Mouse (Mus musculus): Measurements from ENCODE around the gene Tlcd2. TPM values are rescaled to one million over a fixed set of nuclear protein-coding genes. Genes with fewer than 3 reads are reported as not detected.
A peak's percentile ranks its signal among the peaks of the same experiment; 100 is the strongest.

Gene Tlcd2
- polyA plus RNA-seq, 1 experiment from 2014 or later, result 21.4 TPM

DNA sequence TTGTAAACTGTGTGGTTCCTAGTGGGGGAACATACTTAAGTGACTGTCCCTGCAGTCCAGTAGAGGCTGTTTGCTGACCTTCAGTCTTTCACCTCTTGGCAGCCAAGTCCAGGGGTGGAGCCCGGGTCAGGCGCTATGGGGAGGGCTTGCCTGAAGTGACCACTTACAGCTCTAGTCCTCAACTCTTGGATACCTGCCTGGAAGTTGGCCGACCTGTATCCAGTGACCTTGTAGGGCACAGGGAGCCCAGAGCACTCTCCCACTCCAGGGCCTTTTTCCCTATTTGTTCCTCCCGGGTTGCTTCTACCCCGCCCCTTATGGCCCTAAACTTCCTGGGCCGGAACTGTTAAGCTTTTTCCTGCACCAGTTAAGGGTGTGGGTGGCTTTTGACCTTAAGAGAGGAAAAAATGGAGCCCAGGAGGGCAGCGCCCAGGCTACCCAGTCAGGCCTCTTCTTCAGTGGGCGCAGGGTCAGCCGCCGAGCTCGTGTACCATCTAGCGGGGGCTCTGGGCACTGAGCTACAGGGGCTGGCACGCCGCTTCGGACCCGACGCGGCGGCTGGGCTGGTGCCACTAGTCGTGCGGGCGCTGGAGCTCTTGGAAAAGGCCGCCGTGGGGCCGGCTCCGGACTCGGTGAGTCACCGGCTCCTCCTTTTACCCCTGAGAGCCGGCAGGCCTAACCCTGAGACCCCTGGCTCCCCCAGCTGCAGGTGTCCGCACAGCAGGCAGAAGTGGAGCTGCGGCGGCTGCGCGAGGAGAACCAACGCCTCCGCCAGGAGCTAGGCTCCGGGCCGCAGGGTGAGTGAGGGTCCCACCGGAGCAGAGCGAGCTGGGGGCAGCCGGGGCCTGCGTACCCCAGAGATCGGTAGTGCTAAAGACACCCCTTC, 48.5 kb downstream of the Tlcd2 start, which contains the start of gene Rilp:
Gene Rilp, plus strand, starts transcription at position 354 of the 886 bp plus-strand sequence.
- Histone ChIP-seq H3K9me3 (replicated peaks) (no peaks in the 10 kb centered on the region), H3K36me3 (peaks cover 48% of the 10 kb centered on the region), H3K9ac (peak within 1 kb of the TSS; percentile 77), H3K27ac (peak within 1 kb of the TSS; percentile 80), H3K4me2 (peak within 1 kb of the TSS; percentile 99), H3K4me3 (peak within 1 kb of the TSS; percentile 66), H3K4me1 (peaks cover 22% of the 10 kb centered on the region), H3K27me3 (replicated peaks) (no peaks in the 10 kb centered on the region)
- 3% methylated on average over 43 of the region's 43 CpGs for WGBS (ENCODE audit: insufficient replicate concordance)
- peak; percentile 71 for ATAC-seq

- ATAC-seq, result peak; percentile 86
- Histone ChIP-seq H3K27me3 (replicated peaks) (no peaks in the 10 kb centered on the region), H3K9me3 (replicated peaks) (no peaks in the 10 kb centered on the region), H3K9ac (peak overlapping the region; percentile 77), H3K4me3 (peak overlapping the region; percentile 66), H3K27ac (peak overlapping the region; percentile 80), H3K4me1 (peaks cover 22% of the 10 kb centered on the region), H3K36me3 (peaks cover 41% of the 10 kb centered on the region), H3K4me2 (peak overlapping the region; percentile 99)
- WGBS (ENCODE audit: insufficient replicate concordance), result 2% methylated on average over 24 of the region's 24 CpGs
Observed at GRCm38 (mm10) chr11:75510627-75510993, 49.1 kb downstream of the Tlcd2 start.

DNA sequence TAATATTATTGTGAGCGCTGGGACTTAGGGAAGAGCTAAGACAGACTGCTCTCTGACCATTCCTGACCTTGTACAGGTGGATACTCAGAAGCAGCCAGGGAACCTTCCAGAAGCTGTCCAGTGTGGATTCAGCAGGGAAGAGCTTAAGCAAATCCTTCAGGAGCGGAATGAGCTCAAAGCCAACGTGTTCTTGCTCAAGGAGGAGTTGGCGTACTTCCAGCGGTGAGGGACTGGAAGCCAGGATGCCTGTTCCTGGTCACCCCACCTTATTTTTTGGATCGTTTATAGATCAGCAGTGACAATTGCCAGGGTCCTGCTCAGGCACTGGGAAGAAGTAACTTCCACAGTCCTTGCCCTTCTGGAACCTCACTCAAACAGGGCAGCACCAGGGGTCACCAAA, 49.7 kb downstream of the Tlcd2 start:
- Histone ChIP-seq H3K27ac (no peak overlapping the region), H3K36me3 (peaks cover 35% of the 10 kb centered on the region), H3K4me1 (peaks cover 22% of the 10 kb centered on the region), H3K27me3 (replicated peaks) (no peaks in the 10 kb centered on the region), H3K4me3 (no peak overlapping the region), H3K9me3 (replicated peaks) (no peaks in the 10 kb centered on the region), H3K9ac (no peak overlapping the region), H3K4me2 (no peak overlapping the region; the same call in 1 of the 2 replicates)
- no peak for ATAC-seq
- 81% methylated on average over 6 of the region's 6 CpGs for WGBS (ENCODE audit: insufficient replicate concordance)

GRCm38 (mm10) chr11:75512301-75513018, 50.9 kb downstream of the Tlcd2 start:
- Histone ChIP-seq H3K9ac (no peak overlapping the region), H3K4me3 (no peak overlapping the region), H3K27ac (no peak overlapping the region), H3K4me2 (no peak overlapping the region), H3K9me3 (replicated peaks) (no peaks in the 10 kb centered on the region), H3K27me3 (replicated peaks) (no peaks in the 10 kb centered on the region), H3K36me3 (peaks cover 23% of the 10 kb centered on the region), H3K4me1 (peaks cover 22% of the 10 kb centered on the region)
- 59% methylated on average over 9 of the region's 9 CpGs for WGBS (ENCODE audit: insufficient replicate concordance)
- no peak for ATAC-seq

DNA sequence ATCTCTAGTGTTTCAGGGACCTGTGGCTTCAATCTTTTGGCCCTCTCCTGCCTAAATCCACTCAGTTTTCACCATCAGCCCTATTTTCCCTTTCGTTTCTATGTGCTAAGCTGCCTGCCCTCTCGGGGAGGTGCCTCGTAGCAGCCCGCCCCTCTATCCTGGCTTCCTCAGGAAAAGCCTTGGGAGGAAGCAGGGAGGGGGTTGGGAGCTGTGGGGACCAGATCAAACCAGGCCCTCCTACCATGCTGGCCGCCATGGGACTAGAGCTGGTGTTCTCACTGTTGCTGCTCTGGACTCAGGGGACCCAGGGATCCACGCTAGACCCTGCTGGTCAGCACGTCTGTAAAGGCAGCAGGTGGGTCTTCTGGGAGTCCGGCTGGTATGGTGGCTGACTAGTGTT, 51.8 kb downstream of the Tlcd2 start, which contains the start of gene Scarf1:
Gene Scarf1, plus strand, starts transcription at position 205 of the 400 bp plus-strand sequence.
- peak within 1 kb of the TSS; percentile 27 for H3K4me2 ChIP-seq

DNA sequence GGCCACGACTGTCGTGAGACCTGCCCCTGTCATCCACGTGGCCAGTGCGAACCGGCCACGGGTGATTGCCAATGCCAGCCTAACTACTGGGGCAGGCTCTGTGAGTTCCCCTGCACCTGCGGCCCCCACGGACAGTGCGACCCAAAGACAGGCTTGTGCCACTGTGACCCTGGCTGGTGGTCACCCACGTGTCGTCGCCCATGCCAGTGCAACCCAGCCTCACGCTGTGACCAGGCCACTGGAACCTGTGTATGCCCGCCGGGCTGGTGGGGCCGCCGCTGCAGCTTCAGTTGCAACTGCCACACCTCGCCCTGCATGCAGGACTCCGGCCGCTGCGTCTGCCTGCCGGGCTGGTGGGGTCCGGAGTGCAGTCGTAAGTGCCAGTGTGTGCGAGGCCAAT, 53.7 kb downstream of the Tlcd2 start:
- Histone ChIP-seq H3K4me3 (no peak overlapping the region), H3K4me1 (peaks cover 3% of the 10 kb centered on the region), H3K36me3 (no peaks in the 10 kb centered on the region), H3K27ac (no peak overlapping the region), H3K9me3 (replicated peaks) (no peaks in the 10 kb centered on the region), H3K9ac (0 out of 2 replicates have a peak overlapping the region, but pooled peaks have one; percentile 9), H3K27me3 (replicated peaks) (0 out of 2 replicates have a peak, but pooled peaks cover 3% of the 10 kb centered on the region), H3K4me2 (no peak overlapping the region)
- ATAC-seq, result no peak
- 83% methylated on average over 25 of the region's 25 CpGs for WGBS (ENCODE audit: insufficient replicate concordance)

More for the DNA sequence above, 51.8 kb downstream of the Tlcd2 start, which contains the start of gene Scarf1:
- Histone ChIP-seq H3K4me1 (peaks cover 21% of the 10 kb centered on the region), H3K27ac (no peak within 1 kb of the TSS), H3K9ac (no peak within 1 kb of the TSS), H3K9me3 (replicated peaks) (no peaks in the 10 kb centered on the region), H3K4me3 (peak within 1 kb of the TSS; percentile 2; the same call in 1 of the 2 replicates), H3K36me3 (peaks cover 14% of the 10 kb centered on the region), H3K27me3 (replicated peaks) (no peaks in the 10 kb centered on the region)
- 42% methylated on average over 8 of the region's 8 CpGs for WGBS (ENCODE audit: insufficient replicate concordance)
- no peak for ATAC-seq

GRCm38 (mm10) chr11:75519834-75520633, 58.5 kb downstream of the Tlcd2 start:
- no peak overlapping the region for H3K4me3 ChIP-seq
- no peaks in the 10 kb centered on the region for H3K36me3 ChIP-seq
- no peaks in the 10 kb centered on the region for H3K4me1 ChIP-seq
- no peaks in the 10 kb centered on the region for H3K9me3 ChIP-seq (replicated peaks)
- 69% methylated on average over 15 of the region's 15 CpGs for WGBS (ENCODE audit: insufficient replicate concordance)
- no peak overlapping the region for H3K9ac ChIP-seq
- no peak overlapping the region for H3K27ac ChIP-seq
- no peak for ATAC-seq
- H3K4me2 ChIP-seq, result no peak overlapping the region
- H3K27me3 ChIP-seq (replicated peaks), result 0 out of 2 replicates have a peak, but pooled peaks cover 7% of the 10 kb centered on the region

MicroRNAs within 50 kb of the gene (microRNA counts, 519-probe panel; counts per million panel counts)
- 6,742 counts per million, percentile 94 among the panel's probes with 10 or more counts for microRNA mmu-miR-22

Small RNA genes lying within 50 kb of the gene (microRNA-seq; reads per million reads assigned to microRNA genes)
- gene Mir22, result 9,831 reads per million, percentile 93 among the genes with 10 or more reads in this experiment

Other genes starting within 250 kb of the Tlcd2 start
- 143 and 149 TPM in 2 replicates for gene Rpa1, start 113.4 kb upstream of the Tlcd2 start, polyA plus RNA-seq (2016; fragmentation: Nextera tagmentation; extraction: Ambion mirVana)
- gene Smyd4, start 113.3 kb upstream of the Tlcd2 start, polyA plus RNA-seq (2016; fragmentation: Nextera tagmentation; extraction: Ambion mirVana), result 6.9 and 8.6 TPM in 2 replicates
- gene Serpinf1, start 39.0 kb upstream of the Tlcd2 start, polyA plus RNA-seq (2016; fragmentation: Nextera tagmentation; extraction: Ambion mirVana), result 158 and 172 TPM in 2 replicates
- gene Serpinf2, start 22.1 kb upstream of the Tlcd2 start, polyA plus RNA-seq (2016; fragmentation: Nextera tagmentation; extraction: Ambion mirVana), result 351 and 375 TPM in 2 replicates
- gene Wdr81, start 7.0 kb upstream of the Tlcd2 start, polyA plus RNA-seq (2016; fragmentation: Nextera tagmentation; extraction: Ambion mirVana), result 24.8 and 25.0 TPM in 2 replicates
- 46.6 and 47.9 TPM in 2 replicates for gene Prpf8, start 25.1 kb downstream of the Tlcd2 start, polyA plus RNA-seq (2016; fragmentation: Nextera tagmentation; extraction: Ambion mirVana)
- gene Rilp, start 48.4 kb downstream of the Tlcd2 start, polyA plus RNA-seq (2016; fragmentation: Nextera tagmentation; extraction: Ambion mirVana), result 0.89 and 1.2 TPM in 2 replicates
- gene Scarf1, start 51.8 kb downstream of the Tlcd2 start, polyA plus RNA-seq (2016; fragmentation: Nextera tagmentation; extraction: Ambion mirVana), result 5.2 TPM in 2 replicates
- gene Slc43a2, start 70.0 kb downstream of the Tlcd2 start, polyA plus RNA-seq (2016; fragmentation: Nextera tagmentation; extraction: Ambion mirVana), result 5.9 and 6.3 TPM in 2 replicates
- gene Pitpna, start 126.4 kb downstream of the Tlcd2 start, polyA plus RNA-seq (2016; fragmentation: Nextera tagmentation; extraction: Ambion mirVana), result 65.7 and 69.3 TPM in 2 replicates
- 15.0 and 15.8 TPM in 2 replicates for gene Inpp5k, start 169.3 kb downstream of the Tlcd2 start, polyA plus RNA-seq (2016; fragmentation: Nextera tagmentation; extraction: Ambion mirVana)
- gene Myo1c, start 188.8 kb downstream of the Tlcd2 start, polyA plus RNA-seq (2016; fragmentation: Nextera tagmentation; extraction: Ambion mirVana), result 34.6 and 35.5 TPM in 2 replicates
- 50.2 and 53.6 TPM in 2 replicates for gene Crk, start 217.5 kb downstream of the Tlcd2 start, polyA plus RNA-seq (2016; fragmentation: Nextera tagmentation; extraction: Ambion mirVana)